Mouse (Mus musculus) left cerebral cortex, postnatal 25 days (tissue): ENCODE data around the gene Arl8a. TPM values are rescaled to one million over a fixed set of nuclear protein-coding genes. Genes with fewer than 3 reads are reported as not detected.
"Not testable (repeated sequence)": the region's sequence is repeated elsewhere in the genome, so short reads cannot be mapped to it uniquely, and the experiment has no call there.

Source experiments
- DNase-seq, 2 experiments: peaks; one replicate each; pipeline ENCODE4 v3.0.0; 2022; ENCODE audit warnings: low spot score in 2 of 2, mixed read lengths in 1 of 2
- intact Hi-C: fragments of 180-260 bp; cut with DNase I; formaldehyde crosslinking; loops from one replicate; pipeline ENCODE4 v1.15.1; 2025
- total RNA-seq, 2 experiments: library from RNA; stranded (reverse); gene quantifications; 2 replicates each; pipeline ENCODE4 v1.2.3; 2021

Arl8a gene
- total RNA-seq, 2 experiments from 2014 or later: 261 to 278 TPM

DNA sequence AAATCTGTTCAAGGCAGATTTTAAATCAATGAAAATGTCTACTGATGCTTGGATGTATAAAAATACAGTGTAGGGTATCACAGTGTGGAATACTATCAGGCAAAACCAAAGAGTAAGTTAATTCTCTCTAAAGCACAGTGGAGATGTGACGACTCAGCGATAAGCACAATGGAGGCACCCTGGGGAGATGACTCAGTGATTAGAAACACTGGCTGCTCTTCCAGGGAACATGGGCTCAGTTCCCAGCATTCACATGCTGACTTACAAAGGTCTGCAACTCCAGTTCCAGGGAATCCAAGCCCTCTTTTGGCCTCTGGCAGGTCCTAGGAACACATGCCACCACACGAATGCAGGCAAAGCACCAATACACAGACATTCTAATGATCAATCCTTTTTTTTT is 41.6 kb downstream of the Arl8a start:
- intact Hi-C loops: no loop called here

DNA sequence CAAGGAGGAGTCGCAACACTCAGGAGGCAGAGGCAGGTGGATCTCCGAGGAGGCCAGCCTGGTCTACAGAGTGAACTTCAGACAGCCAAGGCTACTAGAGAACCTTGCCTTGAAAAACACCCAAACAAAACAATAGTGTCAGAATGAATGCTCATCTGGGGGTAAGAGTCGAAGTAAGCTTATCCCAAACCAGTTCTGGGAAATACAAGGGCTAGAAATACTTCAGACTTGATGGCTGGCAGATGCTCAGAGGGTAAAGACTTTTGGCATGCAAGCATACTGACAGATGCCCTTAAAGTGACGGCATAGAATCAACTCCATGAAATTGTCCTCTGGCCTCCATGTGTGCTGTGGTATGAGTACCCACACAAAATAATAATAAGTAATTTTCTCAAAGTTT is 42.6 kb downstream of the Arl8a start:
- intact Hi-C loops: no loop called here
- no peak for DNase-seq

More for the DNA sequence above, 41.6 kb downstream of the Arl8a start:
- DNase-seq: no peak

DNA sequence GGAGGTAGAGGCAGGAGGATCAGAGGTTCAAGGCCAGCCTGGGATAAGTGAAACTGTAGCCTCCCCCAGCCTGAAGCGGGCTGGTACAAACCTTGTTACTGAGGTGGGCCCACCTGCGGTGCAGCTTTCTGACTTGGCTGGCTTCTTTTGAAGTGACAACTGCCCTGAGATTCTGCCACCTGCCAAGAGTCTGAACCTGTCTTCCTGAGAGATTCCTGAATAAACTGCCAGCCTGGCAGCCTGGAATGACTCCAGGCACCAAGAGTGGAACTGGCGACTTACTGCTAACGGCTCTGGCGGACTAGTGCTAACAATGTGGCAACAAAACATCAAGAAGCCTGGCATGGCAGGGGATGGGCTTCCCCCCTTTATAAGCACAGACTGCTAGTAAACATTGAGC is 47.7 kb downstream of the Arl8a start:
- DNase-seq, intact Hi-C loops: not testable (repeated sequence)

DNA sequence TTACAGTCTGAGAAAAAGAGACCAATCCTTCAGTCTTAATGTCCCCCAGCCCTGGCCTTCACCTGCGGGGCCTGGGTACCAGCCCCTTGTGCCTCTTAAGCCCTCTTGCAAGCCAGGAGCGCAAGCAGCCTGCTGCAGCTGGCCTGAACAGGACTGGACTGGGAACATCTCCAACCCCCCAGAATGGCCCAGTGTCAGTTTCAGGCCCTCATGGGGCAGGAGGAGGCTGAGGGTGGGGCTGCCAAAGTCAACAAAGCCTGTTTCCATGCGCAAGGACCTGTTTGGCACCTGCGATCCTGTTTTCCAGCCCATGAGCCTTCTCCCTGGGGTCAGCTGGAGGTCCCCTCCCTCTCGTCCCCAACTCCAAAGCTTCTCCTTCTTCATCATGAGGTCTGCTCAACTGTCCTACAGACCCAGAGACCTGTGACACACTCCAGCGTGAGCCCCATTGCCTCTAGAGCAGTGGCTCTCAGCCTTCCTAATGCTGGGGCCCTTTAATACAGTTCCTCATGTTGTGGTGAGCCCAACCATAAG is 49.4 kb downstream of the Arl8a start:
- intact Hi-C loops: no loop called here
- no peak for DNase-seq

DNA sequence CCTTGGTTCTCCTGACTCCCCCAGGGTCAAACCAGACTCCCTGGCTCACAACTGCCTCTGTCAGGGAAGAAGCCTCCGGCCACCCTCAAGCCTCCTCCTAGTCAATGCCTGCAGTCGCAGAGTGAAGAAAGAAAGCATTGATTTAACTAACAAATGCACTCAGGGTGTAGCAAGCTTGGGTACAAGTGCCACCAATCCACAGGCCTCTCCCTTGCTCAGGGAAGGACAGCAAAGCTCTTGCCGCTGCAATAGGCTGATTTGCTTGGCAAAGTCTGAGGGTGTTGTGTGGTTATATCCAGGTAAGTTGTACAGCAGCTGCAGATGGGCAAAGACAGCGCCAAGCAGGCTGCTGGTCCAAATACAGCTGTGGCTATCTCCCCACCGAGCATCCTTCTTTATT is 51.8 kb downstream of the Arl8a start:
- intact Hi-C loops: no loop called here
- DNase-seq: no peak

DNA sequence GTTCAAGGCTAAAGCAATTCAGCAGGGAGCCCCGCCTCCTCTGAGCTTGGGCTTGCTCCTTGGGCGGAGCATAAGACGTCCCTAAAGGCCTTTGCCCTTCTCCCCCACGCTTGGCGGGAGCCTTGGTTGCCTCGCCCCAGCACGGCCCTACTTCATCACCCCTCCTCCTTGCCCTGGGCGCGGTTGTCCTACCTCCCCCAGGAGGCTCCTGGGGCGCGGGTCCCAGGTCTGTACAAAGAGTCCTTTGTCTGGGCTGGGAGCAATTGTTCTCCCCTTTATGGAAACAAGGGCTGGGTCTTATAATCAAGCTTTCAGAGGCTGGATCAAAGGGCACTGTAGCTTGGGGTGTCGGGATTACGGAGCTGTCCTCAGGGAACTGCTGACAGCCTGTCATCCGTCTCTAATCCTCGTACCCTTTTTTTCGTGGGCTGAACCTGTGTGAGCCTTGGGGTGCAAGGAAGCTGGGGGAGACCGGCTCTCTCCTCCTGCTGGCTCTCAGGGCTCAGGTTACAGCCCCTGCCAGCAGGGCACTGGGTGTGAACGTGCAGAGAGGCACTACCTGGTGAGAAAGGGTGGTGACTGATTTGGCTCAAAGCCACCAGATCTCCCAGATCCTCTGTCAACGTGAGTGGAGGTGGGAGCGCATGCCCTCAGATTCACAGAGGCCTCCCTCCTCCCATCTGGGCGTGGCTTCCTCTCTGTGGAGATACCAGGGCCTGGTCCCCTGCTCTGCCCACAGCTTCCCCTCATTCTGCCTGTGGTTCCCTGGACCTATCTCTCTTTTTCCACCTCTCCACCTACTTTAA is 52.6 kb downstream of the Arl8a start:
- DNase-seq: no peak
- intact Hi-C loops: no loop called here

DNA sequence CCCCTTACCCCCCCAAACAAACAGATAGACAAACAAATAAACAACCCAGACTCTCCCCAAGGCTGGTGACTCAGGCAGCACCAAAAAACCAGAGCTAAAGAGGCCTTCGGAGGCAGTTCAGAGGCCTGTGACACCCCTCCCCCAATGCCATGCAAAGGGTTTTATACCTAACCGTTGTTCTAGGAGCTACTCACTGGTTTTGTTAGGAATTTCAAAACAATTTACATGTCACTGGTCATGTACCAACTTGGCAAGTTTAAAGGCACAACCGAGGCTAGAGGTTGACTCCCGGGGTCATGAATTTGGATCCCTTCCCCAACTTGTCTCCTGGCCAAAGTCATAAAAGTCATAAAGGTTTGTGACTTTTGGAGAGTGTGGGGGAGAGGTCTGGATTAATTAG is 53.8 kb downstream of the Arl8a start:
- DNase-seq: no peak
- intact Hi-C loops: no loop called here

DNA sequence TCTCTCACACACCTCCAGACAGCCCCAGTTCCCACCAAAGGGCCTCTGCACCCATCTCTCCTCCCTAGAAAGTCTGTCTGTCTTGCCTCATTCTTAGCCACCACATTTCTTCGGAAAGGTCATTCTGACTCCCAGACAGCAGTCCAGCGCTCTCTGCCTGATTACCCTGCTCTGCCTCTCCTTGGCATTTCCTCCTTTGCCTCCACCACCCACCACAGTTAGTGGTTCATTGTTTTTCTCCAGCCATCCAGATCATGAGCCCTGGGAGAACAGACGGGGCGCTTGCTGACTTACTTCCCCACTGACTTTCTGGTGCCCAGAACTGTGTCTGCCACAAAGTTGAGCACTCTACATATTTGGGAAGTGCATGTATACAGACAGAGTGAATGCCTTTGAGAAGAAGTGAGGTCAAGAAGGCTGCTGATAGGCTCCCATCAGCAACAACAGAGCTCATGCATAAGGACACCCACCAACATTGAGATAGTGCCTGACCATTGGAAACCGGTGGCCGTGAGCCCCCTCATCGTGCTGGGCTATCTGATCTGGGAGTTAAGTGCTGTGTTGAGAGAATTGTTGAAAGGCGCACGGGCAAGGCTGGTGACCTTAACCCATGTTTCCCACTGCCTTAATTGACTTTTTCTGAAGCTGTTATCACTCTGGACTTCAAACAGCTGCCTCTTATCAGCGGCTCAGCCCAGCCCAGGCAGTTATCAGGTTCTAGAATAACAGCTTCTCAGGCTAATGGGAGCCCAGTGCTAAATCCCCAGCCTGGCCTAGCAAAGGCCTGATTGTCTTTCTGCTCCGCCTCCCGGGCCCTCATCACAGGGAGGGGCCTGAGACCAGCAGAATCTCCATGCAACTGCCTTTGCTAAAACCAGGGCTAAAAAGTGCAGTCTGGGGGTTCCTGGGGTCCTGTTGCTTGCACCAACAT is 57.8 kb downstream of the Arl8a start:
- intact Hi-C loops: no loop called here
- no peak for DNase-seq

DNA sequence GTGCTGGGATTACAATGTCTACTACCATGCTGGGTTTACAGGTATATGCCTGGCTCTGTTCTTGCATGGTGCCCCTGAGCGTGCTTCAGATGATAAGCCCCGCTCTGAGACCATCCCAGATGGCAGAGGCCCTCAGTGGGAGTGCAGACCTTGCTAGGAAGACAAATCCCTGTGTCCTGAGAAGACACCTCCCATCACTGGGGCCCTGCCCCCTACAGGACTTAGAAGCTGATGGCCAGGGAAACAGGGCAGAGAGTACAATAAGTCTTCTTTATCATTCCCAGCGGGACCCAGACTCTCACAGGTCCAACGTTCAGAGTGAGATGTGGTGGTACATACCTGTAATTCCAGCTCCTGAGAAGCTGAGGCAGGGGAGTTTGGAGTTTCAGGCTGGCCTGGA is 58.6 kb downstream of the Arl8a start:
- intact Hi-C loops: no loop called here

More for the DNA sequence above, 58.6 kb downstream of the Arl8a start:
- no peak for DNase-seq

Other genes starting within 250 kb of the Arl8a start
- 10 to 100 TPM; 79.1 to 81.7 TPM for gene Ppp1r12b, start 190.9 kb upstream of the Arl8a start, total RNA-seq
- 1 to 10 TPM; 2.7 to 3.1 TPM for gene Ube2t, start 184.3 kb upstream of the Arl8a start, total RNA-seq
- 1 to 10 TPM; 1.5 to 2.1 TPM for gene Lgr6, start 41.5 kb upstream of the Arl8a start, total RNA-seq
- 1 to 10 TPM in 1 of 2 experiments, under 1 TPM in 1; 0.16 to 1.0 TPM for gene Ptpn7, start 14.1 kb upstream of the Arl8a start, total RNA-seq
- 100 to 1,000 TPM; 182 to 212 TPM for gene Gpr37l1, start 20.9 kb downstream of the Arl8a start, total RNA-seq
- gene Elf3, start 111.7 kb downstream of the Arl8a start, total RNA-seq: under 1 TPM in 1 of 2 experiments, not detected in 1; 0.16 TPM
- 10 to 100 TPM; 50.5 to 54.8 TPM for gene Rnpep, start 137.3 kb downstream of the Arl8a start, total RNA-seq
- gene Timm17a, start 167.0 kb downstream of the Arl8a start, total RNA-seq: 100 to 1,000 TPM; 159 to 175 TPM
- under 1 TPM; 0.76 to 0.94 TPM for gene Lmod1, start 178.0 kb downstream of the Arl8a start, total RNA-seq
- gene Shisa4, start 228.4 kb downstream of the Arl8a start, total RNA-seq: 100 to 1,000 TPM; 188 to 196 TPM